Mouse (Mus musculus) telencephalon, adult 2 months (tissue): Measurements from ENCODE around the gene Psg16.
"Not testable (repeated sequence)": the region's sequence is repeated elsewhere in the genome, so short reads cannot be mapped to it uniquely, and the experiment has no call there.

ENCODE experiments used
- DNase-seq: peaks from one replicate; pipeline ENCODE4 v3.0.0-alpha.2; 2011; ENCODE audit warnings: low read depth, low spot score

Gene Psg16

DNA sequence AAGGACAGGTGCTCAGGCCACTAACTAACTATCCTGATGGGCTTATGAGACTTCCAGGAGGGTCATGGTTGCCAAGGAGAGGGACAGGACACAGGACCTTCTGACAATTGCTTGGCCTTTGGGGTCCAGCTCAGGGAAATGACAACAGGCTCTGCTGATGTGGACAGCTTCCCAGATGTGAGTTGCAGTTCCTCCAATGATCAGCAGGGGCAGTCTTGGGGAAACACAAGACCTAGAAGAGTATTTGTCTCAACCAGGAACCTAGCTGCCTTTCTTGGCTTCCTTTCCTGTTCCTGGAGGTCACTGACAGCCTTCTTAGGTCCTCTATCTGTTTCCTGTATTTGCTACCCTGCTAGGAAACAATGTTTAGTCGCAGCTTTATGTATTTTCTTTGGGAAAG lies 17.4 kb downstream of the Psg16 start:
- no peak for DNase-seq

DNA sequence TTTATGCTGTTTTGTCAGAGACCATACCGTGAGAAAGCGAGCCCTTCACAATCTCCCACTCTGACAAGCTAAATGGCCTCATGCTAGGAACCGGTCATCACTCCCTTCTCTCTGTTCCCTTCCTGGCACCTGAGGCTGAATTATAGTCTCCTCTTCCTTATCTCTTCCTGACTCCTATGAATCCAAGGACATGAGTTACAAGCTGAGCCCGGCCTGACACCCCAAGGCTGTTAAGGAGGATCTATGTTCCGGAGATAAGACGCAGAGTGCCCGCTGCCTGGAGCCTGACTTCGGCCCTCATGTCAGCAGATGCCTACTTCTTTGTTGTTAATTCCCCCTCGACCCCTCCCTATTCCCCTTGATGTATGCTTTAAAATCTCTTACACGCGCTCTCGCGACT lies 27.8 kb downstream of the Psg16 start:
- not testable (repeated sequence) for DNase-seq

DNA sequence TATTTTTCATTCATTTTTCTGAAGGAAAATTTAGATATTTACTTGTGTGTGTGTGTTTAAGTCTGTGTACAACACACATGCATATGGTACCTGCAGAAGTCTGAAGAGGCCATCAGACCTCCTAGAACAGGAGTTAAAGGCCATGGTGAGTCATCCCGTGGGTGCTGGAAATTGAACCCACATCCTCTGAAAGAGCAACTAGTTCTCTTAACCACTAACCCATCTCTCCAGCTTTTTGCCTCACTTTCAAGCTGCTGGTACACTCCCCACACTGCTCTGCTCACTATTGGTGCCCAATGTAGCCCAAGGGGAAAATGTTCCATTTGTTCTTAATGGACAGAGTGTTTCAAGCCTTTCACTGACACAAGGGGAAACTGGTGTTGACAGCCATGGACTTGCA lies 61.5 kb downstream of the Psg16 start:
- no peak for DNase-seq

DNA sequence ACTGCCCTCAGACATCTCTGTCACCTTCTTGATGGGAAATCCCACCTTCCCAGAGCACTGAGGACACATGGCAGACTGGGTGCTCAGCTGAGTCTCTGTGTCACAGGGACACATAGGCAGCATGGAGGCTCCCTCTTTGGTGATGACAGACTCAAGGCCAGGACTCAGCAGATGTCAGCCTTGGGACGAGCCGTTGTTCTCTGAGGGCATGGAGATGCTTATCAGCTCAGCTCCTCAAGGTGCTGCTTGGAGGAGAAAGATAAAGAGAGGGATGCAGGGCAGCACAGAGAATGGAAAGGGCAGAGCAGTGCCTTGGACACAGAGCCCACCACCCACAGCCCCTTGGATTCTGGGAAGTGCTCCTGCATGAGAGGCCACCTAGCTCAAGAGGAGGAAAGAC lies 76.1 kb downstream of the Psg16 start, which contains the start of gene Ceacam3:
Gene Ceacam3, plus strand, starts transcription at position 352 of the 400 bp plus-strand sequence.
- DNase-seq = no peak

DNA sequence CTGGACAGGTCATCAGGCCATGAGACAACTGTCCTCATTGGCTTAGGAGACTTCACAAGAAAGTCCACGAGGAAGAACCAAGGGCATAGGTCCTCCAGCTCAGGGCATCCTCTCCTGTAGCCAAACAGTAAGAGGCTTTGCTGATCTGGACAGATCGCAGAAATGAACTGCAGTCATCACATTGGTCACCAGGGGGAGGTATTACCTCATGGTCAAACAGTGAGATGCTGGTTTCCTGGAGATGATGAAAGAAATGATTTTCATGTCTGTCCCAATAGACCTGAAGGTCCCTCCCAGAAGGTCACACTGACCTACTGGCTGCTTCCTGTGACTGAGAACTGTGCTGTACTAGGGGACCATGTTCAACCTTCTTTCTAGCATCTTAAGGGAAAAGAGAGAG lies 81.8 kb downstream of the Psg16 start:
- DNase-seq = no peak

DNA sequence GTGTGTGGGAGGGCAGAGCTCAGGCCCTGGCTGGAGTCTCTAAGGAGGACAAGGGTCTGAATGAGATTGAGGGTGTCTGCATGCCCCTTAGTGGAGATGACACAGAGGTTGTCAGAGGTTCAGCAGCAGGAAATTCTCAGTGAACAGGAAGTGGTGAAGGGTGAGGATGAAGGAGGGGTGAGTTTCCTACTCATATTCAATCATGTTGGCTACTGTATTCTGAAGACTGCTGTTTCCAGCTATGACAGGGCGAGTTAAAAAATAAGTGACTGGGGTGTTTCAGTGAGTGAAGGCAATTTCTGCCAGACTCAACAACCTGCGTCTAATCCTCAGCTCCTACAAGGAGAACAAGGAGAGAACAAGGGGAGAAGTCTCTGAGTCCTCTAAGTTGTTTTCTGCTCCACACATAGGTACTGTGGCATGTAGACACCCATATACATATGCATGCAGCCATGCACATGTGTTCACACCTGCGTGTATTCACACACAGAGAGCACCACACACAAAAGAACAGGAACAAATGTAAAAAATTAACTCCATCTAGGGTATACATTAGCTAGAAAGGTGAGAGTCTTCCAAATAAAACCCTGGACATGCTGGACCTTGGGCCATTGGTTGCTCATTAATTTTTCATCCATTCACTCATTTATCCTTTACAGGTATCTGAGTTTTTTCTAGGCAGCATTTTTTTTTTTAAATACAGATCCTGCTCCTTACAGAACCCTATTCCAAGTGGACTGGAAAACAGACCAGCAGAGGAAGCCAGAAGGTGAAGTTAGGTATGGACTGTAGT lies 83.2 kb downstream of the Psg16 start:
- DNase-seq = no peak

DNA sequence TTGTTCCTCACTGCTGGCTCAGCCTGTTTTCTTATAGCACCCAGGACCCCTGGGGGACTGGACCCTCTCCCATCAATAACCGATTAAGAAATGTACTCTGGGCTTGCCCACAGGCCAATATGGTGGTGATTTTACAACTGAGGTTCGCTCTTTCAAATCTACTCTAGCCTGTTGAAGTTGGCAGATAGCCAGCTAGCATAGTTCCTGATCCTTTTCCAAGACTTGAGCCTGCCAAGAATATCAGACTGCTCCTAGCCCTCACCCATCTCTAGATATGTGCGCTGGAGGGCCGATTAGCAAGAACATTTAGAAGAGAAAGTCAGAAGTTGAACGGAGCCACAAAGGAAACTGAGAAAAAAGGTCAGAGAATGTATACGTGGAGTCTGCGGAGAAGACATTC lies 85.2 kb downstream of the Psg16 start:
- no peak for DNase-seq

DNA sequence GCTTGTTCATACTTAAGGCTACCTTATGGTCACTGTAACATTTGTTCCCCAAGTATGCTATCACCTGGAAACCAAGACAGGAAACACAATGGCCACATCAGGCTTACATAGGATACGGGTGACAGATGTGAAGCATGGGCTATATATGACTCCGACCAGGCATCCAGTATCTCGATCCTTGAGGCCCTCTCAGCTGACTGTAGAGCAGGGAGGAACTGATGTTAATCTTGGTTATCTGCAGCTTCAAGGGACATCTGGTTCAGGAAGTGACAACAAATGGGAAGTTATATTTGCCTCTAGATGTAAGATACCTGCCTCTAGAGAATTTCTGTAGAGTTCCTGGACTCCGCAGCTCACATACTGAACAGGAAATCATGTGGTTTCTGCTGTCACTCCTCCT lies 98.0 kb downstream of the Psg16 start:
- DNase-seq = no peak
